Mouse (Mus musculus): ENCODE data around the gene Slc15a5.

DNA sequence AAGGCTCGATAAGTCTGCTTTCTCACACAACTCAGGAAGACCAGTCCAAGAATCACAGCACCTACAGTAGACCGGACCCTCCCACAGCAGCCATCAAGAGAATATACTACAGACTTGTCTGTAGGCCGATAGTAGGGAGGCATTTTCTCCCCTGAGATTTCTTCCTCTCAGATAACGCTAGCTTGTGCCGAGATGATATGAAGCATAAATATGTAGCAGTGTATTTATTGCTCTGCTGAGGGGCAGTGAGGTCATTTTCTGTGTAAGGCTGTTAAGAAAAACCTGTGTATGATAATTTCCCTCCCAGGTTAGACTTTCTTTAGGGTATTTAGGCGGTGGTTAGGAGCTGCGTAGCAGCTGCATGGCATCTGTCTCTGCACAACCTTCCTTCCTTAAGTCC, 23.2 kb upstream of the Slc15a5 start:
- TF ChIP-seq MAFK (IDR thresholded peaks at IDR 0.05; ENCODE audit: insufficient read depth, low read depth, low read length) (no peak), CHD2 (IDR thresholded peaks at IDR 0.05; ENCODE audit: low read depth, low read length) (no peak), ZC3H11A (IDR thresholded peaks at IDR 0.05; ENCODE audit: borderline replicate concordance, low read depth, low read length) (no peak)
